Mouse (Mus musculus): ENCODE measurements around the gene Aldh9a1.

The Aldh9a1 gene

DNA sequence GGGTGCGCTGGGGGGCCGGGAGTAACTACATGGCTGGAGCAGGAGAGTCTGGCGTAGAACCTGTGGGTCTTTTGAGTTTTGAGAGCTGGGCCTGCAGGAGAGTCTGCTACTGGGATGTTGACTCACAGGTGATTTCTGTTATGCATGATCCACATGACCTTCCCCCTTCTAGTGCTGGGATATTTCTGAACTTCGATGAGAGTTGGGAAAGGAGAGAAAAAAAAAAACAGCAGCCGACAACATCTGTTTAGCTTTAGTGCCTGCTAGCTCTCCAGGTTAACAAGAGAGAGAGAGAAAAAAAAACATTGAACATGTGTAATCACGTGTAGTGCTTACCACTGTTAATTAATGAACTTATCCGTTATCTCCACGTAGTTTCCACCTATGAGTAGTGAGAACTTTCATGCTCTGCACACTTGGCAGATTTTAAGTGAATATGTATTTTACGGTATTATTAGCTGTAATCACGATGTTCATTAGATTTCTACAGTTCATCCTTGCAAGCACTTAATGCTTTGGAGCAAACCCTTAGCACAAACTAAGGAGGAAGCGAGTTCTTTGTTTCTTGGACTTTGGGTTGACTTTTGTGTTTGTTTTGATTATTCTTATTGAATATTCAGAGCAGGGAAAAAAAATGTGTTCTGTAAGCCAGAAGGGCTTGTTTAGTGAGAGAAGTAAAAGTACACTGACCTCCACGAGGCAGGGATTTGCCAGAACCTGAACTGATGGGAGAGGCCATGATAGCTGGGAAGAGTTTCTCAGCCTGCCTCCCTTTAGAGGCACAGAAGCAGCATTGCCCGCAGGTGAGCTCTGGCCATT, 1.0 kb downstream of the Aldh9a1 start:
- DNase-seq (ENCODE audit: low spot score in 2 of 2) = no peak

DNA sequence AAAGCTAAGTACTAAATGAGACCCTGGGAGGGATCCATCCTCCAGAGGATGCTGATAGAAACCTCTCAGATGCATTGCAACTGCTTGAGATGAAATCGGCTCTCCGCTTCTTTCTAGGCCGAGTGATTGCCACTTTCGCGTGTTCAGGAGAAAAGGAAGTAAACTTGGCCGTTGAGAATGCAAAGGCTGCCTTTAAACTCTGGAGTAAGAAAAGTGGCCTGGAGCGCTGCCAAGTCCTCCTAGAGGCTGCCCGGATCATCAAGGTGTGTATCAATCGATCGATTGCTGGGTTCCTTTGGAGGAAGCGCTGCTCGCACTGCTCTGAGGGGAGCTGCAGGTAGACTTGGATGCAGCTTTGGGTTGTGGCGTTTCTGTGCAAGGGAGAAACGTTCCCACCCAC, 2.6 kb downstream of the Aldh9a1 start:
- no peak for DNase-seq (ENCODE audit: low spot score in 2 of 2)

DNA sequence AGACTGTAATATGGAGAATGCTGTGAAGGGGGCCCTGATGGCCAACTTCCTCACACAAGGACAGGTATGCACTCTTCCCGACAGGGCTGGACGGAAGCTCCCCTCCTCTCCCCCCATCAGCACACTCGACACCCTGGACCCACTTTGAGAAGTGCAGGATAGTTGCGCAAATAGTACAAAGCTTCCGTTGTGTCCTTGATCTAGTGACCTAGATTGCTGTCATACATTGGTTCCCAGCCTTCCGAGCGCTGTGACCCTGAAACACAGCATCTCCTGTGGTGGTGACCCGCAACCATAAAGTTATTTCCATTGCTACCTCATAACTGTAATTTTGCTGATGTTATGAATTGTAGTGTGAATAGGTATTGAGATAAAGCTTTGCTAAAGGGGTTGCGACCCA, 7.6 kb downstream of the Aldh9a1 start:
- DNase-seq (ENCODE audit: low spot score in 2 of 2) = no peak

DNA sequence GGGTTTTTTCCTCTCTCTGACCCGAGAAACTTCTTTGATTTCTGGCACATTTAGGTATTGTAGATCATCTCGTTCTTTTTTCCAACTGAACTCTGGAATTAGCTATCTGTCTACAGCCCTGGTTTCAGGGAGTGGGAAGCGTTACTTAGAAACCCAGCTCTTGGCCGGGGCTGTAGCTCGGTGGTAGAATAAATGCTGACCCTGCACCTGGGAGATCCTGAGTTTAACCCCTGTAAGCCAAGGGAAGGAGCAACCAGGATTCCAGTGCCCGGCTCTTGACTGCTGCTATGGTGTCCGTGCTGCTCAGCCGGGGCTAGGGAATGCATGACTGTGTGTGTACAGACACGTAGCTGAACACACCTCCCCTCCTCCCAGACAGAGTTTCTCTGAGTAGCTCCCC, 8.9 kb downstream of the Aldh9a1 start:
- no peak for DNase-seq (ENCODE audit: low spot score in 2 of 2)

DNA sequence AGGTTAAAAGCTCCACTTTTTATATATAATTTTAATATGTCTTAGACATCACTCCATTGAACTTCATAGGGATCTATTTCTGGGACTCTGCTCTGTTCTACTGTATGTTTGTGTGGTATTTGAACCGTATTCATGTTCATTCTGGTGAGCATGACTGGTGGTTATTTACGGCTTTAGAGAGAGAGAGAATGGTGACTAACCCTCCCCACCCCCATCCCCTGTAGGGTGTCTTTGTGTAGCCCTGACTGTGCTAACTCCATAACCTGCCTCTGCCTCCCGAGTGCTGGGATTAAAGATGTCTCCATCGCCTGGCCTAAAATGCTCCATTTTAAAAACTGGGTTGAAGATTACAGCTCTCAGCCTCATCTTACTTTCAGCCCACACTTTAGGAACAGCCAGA, 10.5 kb downstream of the Aldh9a1 start:
- no peak for DNase-seq (ENCODE audit: low spot score in 2 of 2)

DNA sequence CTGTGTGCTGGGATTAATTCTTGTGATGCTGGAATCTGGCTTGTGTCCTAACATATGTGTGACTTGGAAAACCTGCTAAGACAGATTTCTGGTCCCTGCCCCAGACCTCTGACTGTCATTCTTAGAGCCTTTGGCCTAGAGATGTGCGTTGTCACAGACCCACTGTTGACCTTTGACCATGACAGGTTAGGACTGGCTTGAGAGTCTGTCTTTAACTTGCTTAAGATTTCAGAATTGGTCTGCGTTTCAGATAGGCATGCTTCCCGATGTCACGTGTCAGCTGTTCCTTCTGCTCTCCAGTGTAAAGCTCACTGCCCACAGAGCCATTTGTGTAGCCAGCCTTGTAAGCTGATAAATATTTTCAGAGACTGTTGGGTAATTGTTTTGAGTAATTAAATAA, 13.0 kb downstream of the Aldh9a1 start:
- no peak for DNase-seq (ENCODE audit: low spot score in 2 of 2)

DNA sequence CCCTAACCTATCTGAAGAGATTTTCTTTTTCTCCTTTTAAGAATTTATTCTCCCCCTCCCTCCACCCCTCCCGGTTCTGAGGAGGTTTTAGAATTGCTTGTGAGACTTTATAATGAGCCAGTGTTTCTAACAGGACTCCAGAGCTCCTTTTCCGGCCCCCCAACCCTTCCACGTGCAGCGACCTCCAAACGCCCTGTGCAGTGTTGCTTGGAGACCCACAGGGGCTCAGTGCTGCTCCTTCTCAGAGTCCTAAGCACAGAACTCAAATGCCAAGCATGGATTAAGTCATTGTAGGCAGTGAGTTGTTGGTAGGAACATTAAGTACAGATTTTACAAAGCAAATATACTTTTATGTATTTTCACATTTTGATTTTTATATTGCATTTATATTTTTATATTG, 13.5 kb downstream of the Aldh9a1 start:
- DNase-seq (ENCODE audit: low spot score in 2 of 2) = no peak

DNA sequence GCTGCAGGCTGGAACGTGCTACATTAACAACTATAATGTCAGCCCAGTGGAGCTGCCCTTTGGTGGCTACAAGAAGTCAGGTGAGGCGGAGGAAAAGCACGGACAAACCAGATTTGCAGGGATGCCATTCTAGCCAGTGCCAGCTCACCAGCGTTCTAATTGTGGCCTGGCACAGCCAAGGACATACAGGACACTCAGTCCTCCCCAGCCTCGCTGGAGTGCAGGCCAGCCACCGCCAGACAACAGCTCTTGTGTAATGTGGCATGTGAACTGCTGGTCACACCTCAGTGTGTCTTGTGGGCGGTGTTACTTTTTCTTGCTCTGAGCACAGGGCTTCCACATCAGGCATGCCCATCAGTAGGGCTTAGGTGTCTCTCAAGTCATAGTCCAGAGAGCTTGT, 16.0 kb downstream of the Aldh9a1 start:
- no peak for DNase-seq (ENCODE audit: low spot score in 2 of 2)

DNA sequence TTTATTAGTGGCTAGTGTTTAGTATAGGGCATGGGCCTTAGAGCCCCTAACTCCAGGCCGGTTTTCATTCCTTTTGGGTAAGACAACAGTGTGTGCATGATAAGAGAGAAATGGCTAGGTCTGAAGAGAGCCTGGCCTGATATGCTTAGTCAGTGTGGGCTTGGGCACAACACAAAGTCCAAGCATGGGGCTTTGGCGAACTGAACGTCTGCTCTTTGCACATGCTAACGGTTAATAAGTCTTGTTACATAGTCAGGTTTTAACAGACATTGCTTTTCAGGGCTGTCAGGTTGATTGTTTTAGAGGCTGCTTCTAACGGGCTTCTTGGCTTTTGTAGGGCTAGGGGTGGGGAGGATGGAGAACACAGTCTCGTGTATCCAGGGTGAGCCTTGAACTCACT, 16.8 kb downstream of the Aldh9a1 start:
- no peak for DNase-seq (ENCODE audit: low spot score in 2 of 2)

DNA sequence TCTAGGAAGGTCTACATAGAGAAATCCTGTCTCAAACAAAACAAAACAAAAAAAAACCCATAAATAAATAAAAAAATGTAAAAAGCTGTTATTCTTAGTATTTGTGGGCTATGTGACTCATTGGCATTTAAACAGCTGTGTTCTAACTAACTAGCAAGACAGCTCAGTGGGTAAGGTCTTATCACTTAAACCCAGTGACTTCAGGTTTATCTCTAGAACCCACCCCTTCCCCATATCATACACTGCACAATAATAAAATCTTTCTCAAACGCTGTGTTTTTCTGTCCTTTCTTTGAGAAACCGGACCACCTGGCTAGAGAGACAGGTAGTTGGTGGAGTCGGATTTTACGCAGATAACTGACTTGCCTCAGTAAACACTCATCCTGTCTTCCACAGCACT, 18.2 kb downstream of the Aldh9a1 start:
- no peak for DNase-seq (ENCODE audit: low spot score in 2 of 2)

DNA sequence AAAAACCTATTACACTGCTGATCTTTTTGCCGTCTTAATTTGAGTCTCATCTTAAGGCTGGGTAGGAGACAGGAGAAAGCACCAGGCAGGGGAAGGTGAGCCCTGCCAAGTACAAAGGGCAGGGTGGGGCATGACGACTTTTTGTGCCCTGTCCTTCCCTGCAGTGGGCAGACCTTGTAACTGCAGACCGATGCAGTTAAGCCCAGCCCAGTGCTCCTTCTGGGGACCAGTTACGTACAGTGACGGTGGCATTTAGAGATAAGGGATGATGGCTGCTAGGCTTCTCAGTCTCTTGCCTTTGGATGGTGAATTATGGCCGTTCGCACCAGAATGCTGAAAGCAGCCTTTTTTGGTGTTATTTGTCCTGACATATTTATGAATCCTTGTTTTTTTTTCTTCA, 18.7 kb downstream of the Aldh9a1 start:
- DNase-seq (ENCODE audit: low spot score in 2 of 2) = no peak

DNA sequence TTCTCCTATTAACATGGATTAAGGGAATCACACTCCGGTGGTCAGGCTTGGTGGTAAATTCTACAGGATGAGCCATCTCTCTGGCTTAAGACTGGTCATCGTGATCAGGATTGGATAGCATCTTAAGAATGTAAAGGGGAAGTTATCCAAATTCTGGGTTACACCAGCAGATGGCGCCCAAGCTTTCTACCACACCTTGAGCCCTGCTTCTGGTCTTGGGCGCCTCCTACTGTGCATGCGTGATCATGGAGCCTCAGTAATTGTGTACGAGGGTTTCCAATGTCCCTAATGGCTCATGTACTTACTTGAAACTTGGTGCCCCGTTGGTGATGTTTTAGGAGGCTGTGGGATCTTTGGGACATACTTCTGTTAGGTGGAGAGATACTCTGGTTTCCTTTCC, 20.1 kb downstream of the Aldh9a1 start:
- DNase-seq (ENCODE audit: low spot score in 2 of 2) = peak; percentile 64 to 94

DNA sequence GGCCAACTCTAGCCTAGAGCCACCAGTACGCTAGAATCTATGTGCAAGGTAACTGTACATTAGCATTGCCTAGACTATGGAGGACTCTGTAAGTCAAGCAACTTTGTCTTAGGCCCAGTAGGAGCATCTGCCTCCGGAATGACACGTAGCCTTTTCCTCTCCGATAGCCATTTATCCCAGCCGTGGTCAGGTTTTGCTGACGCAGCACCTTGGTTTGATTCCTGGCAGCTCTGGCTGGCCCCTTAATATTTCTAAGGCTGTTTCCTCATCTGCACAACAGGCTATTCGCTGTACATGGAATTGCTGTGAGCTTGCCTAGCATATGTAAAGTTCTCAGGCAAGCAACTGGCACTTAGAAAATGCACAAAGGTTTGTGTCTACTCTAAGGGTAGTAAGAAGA, 22.9 kb downstream of the Aldh9a1 start:
- no peak for DNase-seq (ENCODE audit: low spot score in 2 of 2)

DNA sequence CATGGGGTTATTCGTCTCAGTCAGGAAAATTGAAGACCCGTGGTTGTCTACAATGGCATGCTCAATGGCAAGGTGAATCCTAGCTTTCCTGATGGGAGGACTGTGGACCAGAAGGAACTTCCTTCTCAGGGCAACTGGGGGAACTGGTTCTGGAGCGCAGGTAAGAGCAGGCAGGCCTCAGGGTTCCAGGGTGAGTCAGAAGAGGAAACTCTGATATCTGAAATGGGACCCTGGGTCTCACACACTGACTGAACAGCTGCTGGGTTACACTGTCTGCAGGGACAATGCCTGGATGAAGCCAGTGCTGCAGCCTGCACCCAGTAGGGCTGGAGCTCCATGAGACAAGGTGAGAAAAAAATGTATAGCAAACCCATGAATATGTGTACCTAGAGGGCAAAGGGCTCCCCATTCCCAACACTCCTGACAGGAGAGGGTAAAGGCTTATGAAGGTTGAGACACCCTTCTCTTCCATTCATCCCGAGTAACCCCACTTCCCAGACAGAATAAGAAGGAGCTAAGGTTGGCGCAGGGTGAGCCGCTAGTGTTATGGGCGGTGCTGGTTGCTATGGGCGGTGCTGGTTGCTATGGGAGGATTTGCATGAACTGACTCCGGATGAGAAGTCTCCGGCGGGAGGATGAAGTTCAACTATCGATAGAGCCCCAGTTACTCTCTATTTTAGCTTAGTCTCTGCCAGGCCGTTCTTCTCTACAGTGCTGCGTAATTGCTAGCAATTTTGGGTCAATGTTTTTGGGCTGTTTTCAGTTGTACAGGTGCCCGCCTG, 24.4 kb downstream of the Aldh9a1 start:
- no peak for DNase-seq (ENCODE audit: low spot score in 2 of 2)

DNA sequence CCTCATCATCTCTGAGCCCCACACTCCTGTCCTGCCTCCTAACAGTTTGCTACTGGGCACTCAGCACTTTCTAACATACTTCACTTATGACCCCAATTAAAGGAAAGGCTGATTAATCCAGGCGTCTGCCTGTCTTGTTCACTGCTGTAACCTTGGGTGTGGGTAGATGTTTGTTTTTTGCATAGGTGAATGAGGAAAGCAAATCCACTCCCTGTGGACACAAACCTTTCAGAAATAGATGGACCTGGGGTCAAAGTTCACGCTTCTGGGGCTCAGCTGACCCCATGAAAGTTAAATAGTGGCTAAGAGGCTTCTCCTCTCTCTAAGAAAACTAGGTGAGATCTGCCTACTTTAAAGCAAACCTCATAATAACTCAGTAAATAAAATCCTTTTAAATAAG, 25.2 kb downstream of the Aldh9a1 start:
- DNase-seq (ENCODE audit: low spot score in 2 of 2) = no peak

DNA sequence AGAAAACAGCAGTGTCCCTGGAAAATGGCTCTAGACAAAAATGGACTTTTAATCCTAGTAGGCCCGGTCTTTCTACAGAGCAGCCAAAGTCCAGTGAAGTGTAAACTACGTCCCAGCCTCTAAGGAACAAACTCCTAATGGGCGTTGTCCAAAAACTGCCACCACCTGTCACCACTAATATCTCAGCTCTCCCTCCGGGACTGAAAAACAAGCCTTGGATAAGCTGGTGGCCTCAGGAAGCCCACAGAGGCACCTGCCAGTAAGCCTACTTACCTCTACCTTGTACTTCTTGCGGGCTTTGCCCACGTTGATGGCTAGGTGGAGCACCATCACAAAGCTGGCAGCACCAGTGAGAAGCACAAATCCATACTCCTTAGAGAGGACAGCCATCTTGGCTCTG, 28.2 kb downstream of the Aldh9a1 start:
- no peak for DNase-seq (ENCODE audit: low spot score in 2 of 2)

DNA sequence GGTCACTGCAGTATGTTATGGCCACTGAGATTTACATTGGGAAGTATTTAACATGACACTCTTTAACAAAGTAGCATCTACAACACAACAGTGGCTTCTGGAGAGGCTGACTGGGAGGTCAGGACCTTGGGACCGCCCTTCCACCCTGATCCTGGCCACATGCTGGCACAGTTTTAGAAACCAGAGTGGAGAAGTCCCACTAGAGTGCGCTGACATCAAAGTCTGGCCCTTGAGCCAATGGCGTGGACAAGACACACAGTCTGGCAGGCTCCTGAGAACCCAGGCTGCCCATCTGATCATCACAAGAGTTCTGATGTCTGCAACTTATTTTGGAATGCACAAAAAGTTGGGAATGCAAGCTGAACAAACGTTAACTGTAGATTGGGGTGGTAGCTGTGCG, 30.0 kb downstream of the Aldh9a1 start:
- DNase-seq (ENCODE audit: low spot score in 2 of 2) = no peak

DNA sequence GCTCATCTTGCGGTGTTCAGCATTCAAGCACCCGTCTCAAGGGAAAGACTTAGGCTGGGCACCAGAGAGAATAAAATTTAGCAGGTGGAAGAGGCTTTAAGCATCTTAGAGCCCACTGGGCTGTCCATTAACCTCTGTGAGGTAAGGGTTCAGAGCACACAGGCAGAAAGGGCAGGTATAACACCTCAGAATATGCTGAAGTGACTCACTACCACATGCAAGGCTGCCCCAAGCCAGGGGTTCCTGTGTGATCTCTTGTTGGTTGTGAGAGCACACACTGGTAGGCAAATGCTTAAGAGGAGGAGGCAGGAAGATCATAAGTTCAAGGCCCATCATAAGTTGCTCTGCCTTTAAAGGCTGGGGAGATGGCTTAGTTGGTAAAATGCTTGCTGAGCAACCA, 30.4 kb downstream of the Aldh9a1 start:
- no peak for DNase-seq (ENCODE audit: low spot score in 2 of 2)

DNA sequence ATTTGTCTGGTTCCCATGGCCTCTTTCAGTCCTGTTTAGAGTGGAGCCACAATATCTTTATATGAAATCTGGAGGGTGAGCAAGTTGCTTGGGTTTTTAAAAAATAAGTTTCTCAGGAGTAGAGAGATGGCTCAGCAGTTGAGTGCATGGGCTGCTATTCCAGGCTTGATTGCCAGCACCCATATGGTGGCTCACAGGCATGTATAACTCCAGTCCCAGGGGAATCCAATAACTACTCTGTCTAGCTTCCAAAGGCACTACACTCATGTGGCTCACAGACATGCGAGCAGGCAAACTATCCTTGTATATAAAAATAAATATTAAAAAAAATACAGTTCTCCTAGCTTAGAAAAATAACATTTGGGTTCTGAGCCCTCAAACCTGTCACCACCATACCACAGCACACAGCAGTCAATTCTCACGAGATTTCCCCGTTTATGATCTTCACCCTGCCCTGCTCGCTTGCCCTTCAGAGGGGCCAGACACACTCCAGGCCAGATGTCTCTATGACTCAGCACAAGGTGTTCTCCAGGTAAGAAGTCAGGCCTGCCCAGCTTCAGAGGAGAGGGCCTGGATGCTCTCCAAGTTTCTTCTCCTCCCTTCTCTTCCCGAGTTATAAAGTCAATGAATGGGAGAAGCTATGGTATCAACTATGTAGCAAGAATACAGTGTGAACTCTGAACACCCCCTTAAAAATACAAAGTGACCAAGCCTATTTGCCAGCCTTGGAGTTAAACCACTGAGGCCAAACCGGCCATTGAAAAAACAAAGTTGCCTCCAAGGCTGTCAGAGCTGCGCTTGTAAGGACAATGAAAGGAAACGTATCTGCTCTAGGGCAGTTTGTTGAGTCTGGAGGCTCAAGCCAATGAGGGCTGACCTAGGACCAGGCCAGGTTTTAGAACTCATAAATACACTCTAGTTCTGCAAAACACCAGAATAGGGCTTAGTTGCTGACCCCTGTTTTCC, 31.5 kb downstream of the Aldh9a1 start:
- no peak for DNase-seq (ENCODE audit: low spot score in 2 of 2)

DNA sequence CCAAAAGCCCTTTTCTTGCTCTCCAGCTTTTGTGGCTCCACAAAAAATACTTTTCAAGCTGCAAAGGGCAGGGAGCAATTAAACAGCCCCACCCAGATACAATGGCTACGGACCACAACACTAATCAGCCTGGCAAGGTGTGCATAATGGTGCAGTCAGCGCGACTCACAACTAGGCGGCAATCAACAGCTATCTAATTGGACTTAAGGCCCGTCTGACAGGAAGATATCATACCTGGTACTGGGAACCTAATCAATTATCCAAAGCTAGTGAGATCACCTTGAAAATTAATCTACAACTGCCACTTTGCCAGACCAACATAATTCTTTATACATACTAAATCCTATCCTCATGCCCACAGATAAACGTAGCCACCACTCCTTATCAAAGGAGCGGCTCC, 32.5 kb downstream of the Aldh9a1 start:
- DNase-seq (ENCODE audit: low spot score in 2 of 2) = no peak

DNA sequence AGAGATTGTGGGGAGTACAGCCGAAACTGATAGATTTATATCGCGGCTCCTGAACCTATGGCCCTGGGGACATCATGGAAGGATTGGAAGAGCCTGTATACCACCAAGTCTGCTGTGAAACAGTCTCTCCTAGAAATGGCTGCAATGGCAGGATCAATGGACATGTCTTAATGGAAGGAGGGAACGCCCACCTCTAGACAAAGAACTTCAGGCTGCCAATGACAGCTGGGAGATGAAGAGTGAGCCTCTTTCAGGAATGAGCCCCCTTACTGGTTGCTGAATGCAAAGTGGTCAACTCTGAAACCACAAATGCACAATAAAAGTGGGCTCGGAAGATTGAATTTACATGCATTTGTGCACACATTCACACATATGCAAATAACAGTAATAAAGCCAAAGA, 33.0 kb downstream of the Aldh9a1 start:
- DNase-seq (ENCODE audit: low spot score in 2 of 2) = no peak

DNA sequence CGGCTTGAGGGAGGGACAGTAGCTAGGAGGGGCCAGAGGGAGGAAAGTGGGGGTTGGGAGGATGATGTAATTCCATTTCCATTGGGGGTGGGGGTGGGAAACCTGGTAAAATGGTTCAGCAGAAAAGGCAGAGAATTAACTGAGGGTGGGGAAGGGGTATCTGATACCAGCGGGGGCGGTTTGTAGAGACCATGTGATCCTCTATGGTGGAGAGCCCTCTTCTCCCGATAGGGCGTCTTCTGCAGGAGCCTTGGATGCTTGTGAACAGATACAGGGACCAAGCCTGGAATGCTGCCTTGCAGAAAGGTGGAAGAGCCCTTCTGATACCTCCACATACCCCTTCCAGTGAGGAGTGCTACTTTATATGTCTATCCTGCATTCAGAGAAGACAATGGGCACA, 33.4 kb downstream of the Aldh9a1 start:
- no peak for DNase-seq (ENCODE audit: low spot score in 2 of 2)
